ENCODE assay signal across 8 mouse cellular contexts in genomic region chr5:100663854-100664253, GRCm38 (mm10). TPM values are rescaled to one million over a fixed set of nuclear protein-coding genes. Genes with fewer than 3 reads are reported as not detected.
DNase-seq lines count a peak whose midpoint lies in the region; TF ChIP-seq lines count a peak whose summit lies in the region.

No protein-coding gene starts in this region.

- no peak overlapping the region for H3K27ac ChIP-seq in thymus, adult 2 months (ENCODE audit: control insufficient read depth, insufficient read depth, low read length)

- no peak overlapping the region for H3K4me3 ChIP-seq in thymus, adult 2 months (ENCODE audit: control insufficient read depth, insufficient read depth, low read length)
- no peak overlapping the region for H3K4me3 ChIP-seq in lung, adult 2 months (replicated peaks; ENCODE audit: extremely low read depth, low read depth, low read length)

- intact Hi-C loops in heart, postnatal 14 days (cut with DNase I) = loop anchor here (5.0 kb wide), 1 partner anchor 117 kb away; no protein-coding TSS in a partner anchor

- peak; percentile 42 to 53 for DNase-seq in cerebellum, postnatal 10 days
- DNase-seq in cerebellum, adult 9-11 months = no peak
- peak; percentile 63 for DNase-seq in thymus, adult 2 months
- DNase-seq in thymus, adult 18-20 months = no peak
- DNase-seq in heart, postnatal 14 days = peak; percentile 29 to 49
- peak; percentile 20 for DNase-seq in lung, adult 2 months
- peak; percentile 29 for DNase-seq in telencephalon, adult 2 months (ENCODE audit: low read depth, low spot score)
- DNase-seq in ovary, postnatal 36 days (ENCODE audit: low spot score) = no peak

- no peak for TF ChIP-seq POLR2A in thymus, adult 2 months (IDR thresholded peaks at IDR 0.05; ENCODE audit: control insufficient read depth, extremely low read depth, insufficient read depth, low read length, poor library complexity)
- no peak for TF ChIP-seq POLR2A in lung, adult 2 months (IDR thresholded peaks at IDR 0.05; ENCODE audit: borderline replicate concordance, extremely low read depth, low read depth, low read length)

- H3K36me3 ChIP-seq in thymus, adult 2 months (ENCODE audit: control insufficient read depth, insufficient read depth, low read length) = 0 out of 2 replicates have a peak, but pooled peaks cover 3% of the 10 kb centered on the region

- WGBS in thymus, adult 2 months = 11% methylated on average over 5 of the region's 5 CpGs
- WGBS in lung, adult 2 months = 22% methylated on average over 5 of the region's 5 CpGs

- TF ChIP-seq CTCF in thymus, adult 2 months (IDR thresholded peaks at IDR 0.05; ENCODE audit: borderline replicate concordance, control insufficient read depth, extremely low read depth, insufficient read depth, low read length, poor library complexity) = 0 out of 2 replicates have a peak, but pooled peaks have one; percentile 7
- TF ChIP-seq CTCF in lung, adult 2 months (IDR thresholded peaks at IDR 0.05; ENCODE audit: insufficient read depth, low read length) = peak; percentile 59

- H3K4me1 ChIP-seq in thymus, adult 2 months (replicated peaks; ENCODE audit: control insufficient read depth, insufficient read depth, low read length) = no peaks in the 10 kb centered on the region
- no peaks in the 10 kb centered on the region for H3K4me1 ChIP-seq in lung, adult 2 months (ENCODE audit: control insufficient read depth, insufficient read depth, low read length)

- no peaks in the 10 kb centered on the region for H3K27me3 ChIP-seq in thymus, adult 2 months (ENCODE audit: control insufficient read depth, insufficient read depth, low read length)

RNA-seq across cellular contexts. Expression of gene Coq2, which starts 11.1 kb away (rescaled TPM):
- 90.2 and 114 TPM in 2 replicates for polyA plus RNA-seq in thymus, adult 2 months (2012; rRNA removed)
- total RNA-seq in heart, postnatal 14 days (2021) = 10 to 100 TPM; 68.4 to 73.1 TPM
- 67.7 and 97.9 TPM in 2 replicates for polyA plus RNA-seq in lung, adult 2 months (2012; rRNA removed)

RNA-seq across cellular contexts. Expression of gene Hpse, which starts 55.7 kb away (rescaled TPM):
- 3.1 and 4.7 TPM in 2 replicates for polyA plus RNA-seq in thymus, adult 2 months (2012; rRNA removed)
- total RNA-seq in heart, postnatal 14 days (2021) = under 1 TPM; 0.93 to 0.96 TPM
- 4.0 and 5.9 TPM in 2 replicates for polyA plus RNA-seq in lung, adult 2 months (2012; rRNA removed)

Comparison
In these comparisons a context has a peak if more than half of its experiments do, and no peak if none do; other contexts are left out.
1. DNase-seq: peak in cerebellum, postnatal 10 days (2 of 2), thymus, adult 2 months (single experiment), heart, postnatal 14 days (2 of 2), lung, adult 2 months (single experiment) and telencephalon, adult 2 months (single experiment); none in cerebellum, adult 9-11 months (single experiment), thymus, adult 18-20 months (0 of 2) and ovary, postnatal 36 days (single experiment).